Mouse (Mus musculus) right cerebral cortex, adult 18-20 months (tissue): ENCODE data around the gene Mip.
"Not testable (repeated sequence)": the region's sequence is repeated elsewhere in the genome, so short reads cannot be mapped to it uniquely, and the experiment has no call there.

ENCODE experiments used
- DNase-seq: peaks from one replicate; pipeline ENCODE4 v3.0.0; 2022; ENCODE audit warnings: mixed read lengths

Mip gene

GRCm38 (mm10) chr10:128211390-128212108 lies 14.1 kb upstream of the Mip start, which contains the start of gene Spryd4:
Gene Spryd4 (minus strand): TSS chr10:128211807.
- peak; percentile 93 for DNase-seq

GRCm38 (mm10) chr10:128212148-128212547 lies 13.5 kb upstream of the Mip start:
- DNase-seq = no peak

- DNase-seq = peak; percentile 62
Observed at GRCm38 (mm10) chr10:128212871-128213323, 12.7 kb upstream of the Mip start.

GRCm38 (mm10) chr10:128214112-128214511 lies 11.5 kb upstream of the Mip start:
- not testable (repeated sequence) for DNase-seq

- no peak for DNase-seq
Observed at GRCm38 (mm10) chr10:128214981-128215380, 10.7 kb upstream of the Mip start.

GRCm38 (mm10) chr10:128218387-128219117 lies 7.1 kb upstream of the Mip start:
- no peak for DNase-seq

- DNase-seq = no peak
Observed at GRCm38 (mm10) chr10:128221533-128222286, 3.9 kb upstream of the Mip start.

- DNase-seq = no peak
Observed at GRCm38 (mm10) chr10:128225064-128225463, 574 bp upstream of the Mip start.

GRCm38 (mm10) chr10:128227592-128227991 lies 2.0 kb downstream of the Mip start:
- DNase-seq = no peak

- DNase-seq = no peak
Observed at GRCm38 (mm10) chr10:128228009-128228408, 2.4 kb downstream of the Mip start.

- DNase-seq = no peak
Observed at GRCm38 (mm10) chr10:128230582-128230981, 4.9 kb downstream of the Mip start.

GRCm38 (mm10) chr10:128231146-128231545 lies 5.5 kb downstream of the Mip start:
- DNase-seq = no peak

- DNase-seq = peak; percentile 86
Observed at GRCm38 (mm10) chr10:128231697-128232419, 6.2 kb downstream of the Mip start, which contains the start of gene Timeless. Gene Timeless (plus strand): TSS chr10:128232065.

- DNase-seq = peak; percentile 64
Observed at GRCm38 (mm10) chr10:128232420-128232985, 6.9 kb downstream of the Mip start.

- DNase-seq = no peak
Observed at GRCm38 (mm10) chr10:128236321-128236720, 10.7 kb downstream of the Mip start.

- peak; percentile 50 for DNase-seq
Observed at GRCm38 (mm10) chr10:128237807-128238480, 12.3 kb downstream of the Mip start.

GRCm38 (mm10) chr10:128239140-128239539 lies 13.5 kb downstream of the Mip start:
- no peak for DNase-seq

GRCm38 (mm10) chr10:128240131-128240530 lies 14.5 kb downstream of the Mip start:
- DNase-seq = no peak

- DNase-seq = no peak
Observed at GRCm38 (mm10) chr10:128243252-128243651, 17.6 kb downstream of the Mip start.

- DNase-seq = no peak
Observed at GRCm38 (mm10) chr10:128244121-128244520, 18.5 kb downstream of the Mip start.

- no peak for DNase-seq
Observed at GRCm38 (mm10) chr10:128247020-128247732, 21.5 kb downstream of the Mip start.
